1 mouse cellular context compared by ENCODE assay signal in genomic region chr6:83015749-83016148, GRCm38 (mm10).
TF ChIP-seq lines count a peak whose summit lies in the region.

No protein-coding gene starts in this region.

TF ChIP-seq in CH12.LX, 34 proteins besides CTCF, POLR2A, EP300 and RAD21:
- TF ChIP-seq ZC3H11A (IDR thresholded peaks at IDR 0.05; ENCODE audit: low read depth, low read length) (no peak), NRF1 (IDR thresholded peaks at IDR 0.05; ENCODE audit: low read depth, low read length) (no peak), MAZ (IDR thresholded peaks at IDR 0.05; ENCODE audit: low read depth, low read length) (no peak)
